Mouse (Mus musculus) adrenal gland, adult 18-20 months (tissue): ENCODE data around the gene Eif2b5. TPM values are rescaled to one million over a fixed set of nuclear protein-coding genes. Genes with fewer than 3 reads are reported as not detected.

ENCODE experiments used
- DNase-seq, 2 experiments: peaks; one replicate each; pipeline ENCODE4 v3.0.0; 2021 to 2022; ENCODE audit warnings: low spot score in 2 of 2
- total RNA-seq, 2 experiments: library from RNA; stranded (reverse); gene quantifications; 1 replicate in 1 of 2; 2 replicates in 1 of 2; pipeline ENCODE4 v1.2.3; 2021

Eif2b5 gene
- total RNA-seq, 2 experiments from 2014 or later: 58.2 to 60.1 TPM

GRCm38 (mm10) chr16:20535296-20536080 lies 36.9 kb downstream of the Eif2b5 start, which contains the start of gene Ap2m1:
Gene Ap2m1, plus strand, starts transcription at chr16:20535478.
- peak; percentile 85 to 86 for DNase-seq

- no peak for DNase-seq
These were observed 37.6 kb downstream of the Eif2b5 start for GRCm38 (mm10) chr16:20536081-20536665.

- DNase-seq: peak; percentile 36 to 51
These were observed 38.5 kb downstream of the Eif2b5 start for GRCm38 (mm10) chr16:20537071-20537471.

GRCm38 (mm10) chr16:20537601-20538320 lies 39.1 kb downstream of the Eif2b5 start:
- DNase-seq: peak in 1 of 2 experiments; percentile 19

GRCm38 (mm10) chr16:20539649-20540048 lies 41.0 kb downstream of the Eif2b5 start:
- DNase-seq: no peak

GRCm38 (mm10) chr16:20540438-20540837 lies 41.8 kb downstream of the Eif2b5 start:
- no peak for DNase-seq

- no peak for DNase-seq
These were observed 47.1 kb downstream of the Eif2b5 start for GRCm38 (mm10) chr16:20545696-20546095.

GRCm38 (mm10) chr16:20547423-20547822 lies 48.8 kb downstream of the Eif2b5 start:
- no peak for DNase-seq

- DNase-seq: peak; percentile 93 to 94
These were observed 49.7 kb downstream of the Eif2b5 start, which contains the start of gene Abcf3 for GRCm38 (mm10) chr16:20548096-20548948. Gene Abcf3, plus strand, starts transcription at chr16:20548577.

GRCm38 (mm10) chr16:20549161-20549560 lies 50.5 kb downstream of the Eif2b5 start:
- DNase-seq: no peak

GRCm38 (mm10) chr16:20551691-20552090 lies 53.1 kb downstream of the Eif2b5 start:
- DNase-seq: no peak

- DNase-seq: no peak
These were observed 54.0 kb downstream of the Eif2b5 start for GRCm38 (mm10) chr16:20552594-20552993.

GRCm38 (mm10) chr16:20555000-20555399 lies 56.4 kb downstream of the Eif2b5 start:
- no peak for DNase-seq

GRCm38 (mm10) chr16:20557381-20557780 lies 58.8 kb downstream of the Eif2b5 start:
- DNase-seq: no peak

Other genes starting within 250 kb of the Eif2b5 start
- gene Parl, start 196.4 kb upstream of the Eif2b5 start, total RNA-seq: 100 to 1,000 TPM in 1 of 2 experiments, 10 to 100 TPM in 1; 96.8 to 111 TPM
- under 1 TPM in 1 of 2 experiments, not detected in 1; 0.74 TPM for gene Cyp2ab1, start 173.4 kb upstream of the Eif2b5 start, total RNA-seq
- gene Abcc5, start 72.4 kb upstream of the Eif2b5 start, total RNA-seq: 10 to 100 TPM; 77.9 to 95.5 TPM
- 10 to 100 TPM; 40.1 to 44.5 TPM for gene Dvl3, start 18.2 kb downstream of the Eif2b5 start, total RNA-seq
- 100 to 1,000 TPM; 277 to 333 TPM for gene Ap2m1, start 36.7 kb downstream of the Eif2b5 start, total RNA-seq
- gene Abcf3, start 49.8 kb downstream of the Eif2b5 start, total RNA-seq: 10 to 100 TPM; 94.3 to 94.4 TPM
- 1 to 10 TPM; 1.1 to 1.2 TPM for gene Vwa5b2, start 90.7 kb downstream of the Eif2b5 start, total RNA-seq
- gene Eef1akmt4, start 112.8 kb downstream of the Eif2b5 start, total RNA-seq: 10 to 100 TPM in 1 of 2 experiments, 1 to 10 TPM in 1; 9.4 to 10.2 TPM
- not detected for gene Gm49333, start 112.8 kb downstream of the Eif2b5 start, total RNA-seq
- gene Alg3, start 112.9 kb downstream of the Eif2b5 start, total RNA-seq: 10 to 100 TPM; 24.8 to 31.2 TPM
- 100 to 1,000 TPM in 1 of 2 experiments, 10 to 100 TPM in 1; 45.6 to 212 TPM for gene Camk2n2, start 122.5 kb downstream of the Eif2b5 start, total RNA-seq
- gene Ece2, start 131.0 kb downstream of the Eif2b5 start, total RNA-seq: 10 to 100 TPM in 1 of 2 experiments, 1 to 10 TPM in 1; 9.4 to 17.1 TPM
- 100 to 1,000 TPM; 265 to 268 TPM for gene Psmd2, start 152.8 kb downstream of the Eif2b5 start, total RNA-seq
- 100 to 1,000 TPM; 358 to 386 TPM for gene Eif4g1, start 169.5 kb downstream of the Eif2b5 start, total RNA-seq
- 10 to 100 TPM; 11.7 to 16.1 TPM for gene Fam131a, start 194.4 kb downstream of the Eif2b5 start, total RNA-seq
- 10 to 100 TPM; 28.0 to 37.1 TPM for gene Polr2h, start 218.8 kb downstream of the Eif2b5 start, total RNA-seq
- gene Clcn2, start 218.9 kb downstream of the Eif2b5 start, total RNA-seq: 10 to 100 TPM; 16.8 to 52.6 TPM
- gene Chrd, start 234.3 kb downstream of the Eif2b5 start, total RNA-seq: 10 to 100 TPM in 1 of 2 experiments, 1 to 10 TPM in 1; 9.7 to 12.4 TPM
- 1 to 10 TPM; 1.2 to 4.2 TPM for gene Thpo, start 235.7 kb downstream of the Eif2b5 start, total RNA-seq